Mouse (Mus musculus): Measurements from ENCODE around the gene Ppp1r27. TPM values are rescaled to one million over a fixed set of nuclear protein-coding genes. Genes with fewer than 3 reads are reported as not detected.
"Not testable (repeated sequence)": the region's sequence is repeated elsewhere in the genome, so short reads cannot be mapped to it uniquely, and the experiment has no call there.

The Ppp1r27 gene
- polyA plus RNA-seq, 1 experiment from 2014 or later: 0.57 TPM

- H3K4me3 ChIP-seq (ENCODE audit: low read length): no peak overlapping the region
- no peaks in the 10 kb centered on the region for H3K4me1 ChIP-seq (ENCODE audit: insufficient read depth, low read length)
- no peak overlapping the region; the same call in 1 of the 2 replicates for H3K9ac ChIP-seq (replicated peaks; ENCODE audit: low read length)
- H3K9me3 ChIP-seq (ENCODE audit: low read length): no peaks in the 10 kb centered on the region
- H3K4me2 ChIP-seq (replicated peaks; ENCODE audit: low read depth, low read length): no peak overlapping the region
- H3K27me3 ChIP-seq (ENCODE audit: insufficient read depth, low read length): no peaks in the 10 kb centered on the region
- no peaks in the 10 kb centered on the region for H3K36me3 ChIP-seq (ENCODE audit: insufficient read depth, low read length)
- WGBS: 87% methylated on average over 5 of the region's 5 CpGs
- no peak for ATAC-seq (ENCODE audit: low FRiP score, low TSS enrichment)
- no peak overlapping the region for H3K27ac ChIP-seq (ENCODE audit: low read length)
Observed at GRCm38 (mm10) chr11:120520967-120521540, 29.9 kb downstream of the Ppp1r27 start.

DNA sequence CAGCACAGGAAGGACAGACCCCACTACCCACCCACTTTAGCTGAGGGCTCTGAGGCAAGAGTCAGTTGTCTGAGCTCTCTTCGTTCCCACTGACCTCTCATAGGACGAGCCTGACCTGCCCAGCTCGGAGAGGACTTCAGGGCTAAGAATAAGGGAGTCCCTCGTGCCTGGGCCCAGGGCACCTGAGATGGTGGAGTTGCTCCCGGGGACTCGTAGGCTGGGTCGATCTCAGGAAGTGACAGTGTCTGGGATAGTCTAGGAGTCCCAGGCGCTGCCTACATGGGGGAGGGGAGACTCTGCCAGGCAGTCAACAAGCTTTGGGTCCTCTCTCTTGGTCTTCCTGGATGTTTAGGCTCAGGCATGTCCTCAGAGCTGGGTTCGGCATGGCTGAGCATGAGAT is 30.4 kb downstream of the Ppp1r27 start:
- Histone ChIP-seq H3K4me3 (ENCODE audit: low read length) (no peak overlapping the region), H3K9ac (replicated peaks; ENCODE audit: low read length) (no peak overlapping the region), H3K27me3 (ENCODE audit: insufficient read depth, low read length) (no peaks in the 10 kb centered on the region), H3K27ac (ENCODE audit: low read length) (no peak overlapping the region), H3K36me3 (ENCODE audit: insufficient read depth, low read length) (no peaks in the 10 kb centered on the region), H3K4me2 (replicated peaks; ENCODE audit: low read depth, low read length) (no peak overlapping the region), H3K9me3 (ENCODE audit: low read length) (no peaks in the 10 kb centered on the region), H3K4me1 (ENCODE audit: insufficient read depth, low read length) (peaks cover 2% of the 10 kb centered on the region; the same call in 1 of the 2 replicates)
- no peak for ATAC-seq (ENCODE audit: low FRiP score, low TSS enrichment)
- 70% methylated on average over 9 of the region's 9 CpGs for WGBS

GRCm38 (mm10) chr11:120519738-120520137 is 31.2 kb downstream of the Ppp1r27 start:
- no peak overlapping the region for H3K4me3 ChIP-seq (ENCODE audit: low read length)
- peak; percentile 40; the same call in 1 of the 2 replicates for ATAC-seq (ENCODE audit: low FRiP score, low TSS enrichment)
- no peak overlapping the region for H3K4me2 ChIP-seq (replicated peaks; ENCODE audit: low read depth, low read length)
- no peaks in the 10 kb centered on the region for H3K36me3 ChIP-seq (ENCODE audit: insufficient read depth, low read length)
- whole genome bisulfite sequencing: 46% methylated on average over 9 of the region's 9 CpGs
- H3K9ac ChIP-seq (replicated peaks; ENCODE audit: low read length): peak overlapping the region; percentile 52
- peaks cover 2% of the 10 kb centered on the region; the same call in 1 of the 2 replicates for H3K4me1 ChIP-seq (ENCODE audit: insufficient read depth, low read length)
- no peak overlapping the region for H3K27ac ChIP-seq (ENCODE audit: low read length)
- no peaks in the 10 kb centered on the region for H3K9me3 ChIP-seq (ENCODE audit: low read length)
- no peaks in the 10 kb centered on the region for H3K27me3 ChIP-seq (ENCODE audit: insufficient read depth, low read length)

DNA sequence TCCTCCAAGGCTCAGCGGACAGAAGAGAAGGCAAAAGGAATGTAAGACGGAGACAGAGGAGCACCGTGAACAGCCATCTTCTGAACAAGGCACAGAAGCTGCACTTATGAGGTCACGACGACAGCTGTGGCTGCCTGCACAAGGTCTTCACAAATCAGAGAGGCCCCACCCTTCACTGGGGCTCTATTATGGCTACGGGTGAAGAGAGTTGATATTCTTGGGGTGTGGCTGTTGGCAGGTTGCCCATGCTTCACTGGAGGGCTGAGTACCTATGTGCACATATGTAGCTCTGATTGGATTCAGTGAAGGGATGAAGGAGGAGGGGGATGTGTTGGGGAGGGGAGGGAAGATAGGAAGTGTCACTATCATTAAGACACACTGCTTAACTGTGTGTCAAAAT is 32.4 kb downstream of the Ppp1r27 start:
- no peak overlapping the region for H3K9ac ChIP-seq (replicated peaks; ENCODE audit: low read length)
- no peak overlapping the region for H3K4me2 ChIP-seq (replicated peaks; ENCODE audit: low read depth, low read length)
- no peak overlapping the region for H3K27ac ChIP-seq (ENCODE audit: low read length)
- H3K9me3 ChIP-seq (ENCODE audit: low read length): no peaks in the 10 kb centered on the region
- peaks cover 2% of the 10 kb centered on the region; the same call in 1 of the 2 replicates for H3K4me1 ChIP-seq (ENCODE audit: insufficient read depth, low read length)
- 0 out of 2 replicates have a peak, but pooled peaks have one; percentile 24 for ATAC-seq (ENCODE audit: low FRiP score, low TSS enrichment)
- no peaks in the 10 kb centered on the region for H3K36me3 ChIP-seq (ENCODE audit: insufficient read depth, low read length)
- H3K27me3 ChIP-seq (ENCODE audit: insufficient read depth, low read length): no peaks in the 10 kb centered on the region
- 64% methylated on average over 6 of the region's 6 CpGs for WGBS
- no peak overlapping the region for H3K4me3 ChIP-seq (ENCODE audit: low read length)

GRCm38 (mm10) chr11:120518027-120518426 is 32.9 kb downstream of the Ppp1r27 start:
- Histone ChIP-seq H3K4me1 (ENCODE audit: insufficient read depth, low read length) (peaks cover 5% of the 10 kb centered on the region; the same call in 1 of the 2 replicates), H3K27me3 (ENCODE audit: insufficient read depth, low read length) (no peaks in the 10 kb centered on the region), H3K36me3 (ENCODE audit: insufficient read depth, low read length) (no peaks in the 10 kb centered on the region), H3K4me3 (ENCODE audit: low read length) (no peak overlapping the region), H3K4me2 (replicated peaks; ENCODE audit: low read depth, low read length) (no peak overlapping the region), H3K9ac (replicated peaks; ENCODE audit: low read length) (no peak overlapping the region), H3K9me3 (ENCODE audit: low read length) (no peaks in the 10 kb centered on the region), H3K27ac (ENCODE audit: low read length) (no peak overlapping the region)
- WGBS: 53% methylated on average over 6 of the region's 6 CpGs
- no peak; the same call in 1 of the 2 replicates for ATAC-seq (ENCODE audit: low FRiP score, low TSS enrichment)

GRCm38 (mm10) chr11:120517147-120517546 is 33.8 kb downstream of the Ppp1r27 start:
- Histone ChIP-seq H3K9me3 (ENCODE audit: low read length) (no peaks in the 10 kb centered on the region), H3K4me1 (ENCODE audit: insufficient read depth, low read length) (peaks cover 10% of the 10 kb centered on the region; the same call in 1 of the 2 replicates), H3K27me3 (ENCODE audit: insufficient read depth, low read length) (no peaks in the 10 kb centered on the region), H3K4me2 (replicated peaks; ENCODE audit: low read depth, low read length) (no peak overlapping the region), H3K27ac (ENCODE audit: low read length) (no peak overlapping the region), H3K4me3 (ENCODE audit: low read length) (no peak overlapping the region), H3K9ac (replicated peaks; ENCODE audit: low read length) (no peak overlapping the region), H3K36me3 (ENCODE audit: insufficient read depth, low read length) (no peaks in the 10 kb centered on the region)
- 84% methylated on average over 4 of the region's 4 CpGs for WGBS
- ATAC-seq (ENCODE audit: low FRiP score, low TSS enrichment): no peak

DNA sequence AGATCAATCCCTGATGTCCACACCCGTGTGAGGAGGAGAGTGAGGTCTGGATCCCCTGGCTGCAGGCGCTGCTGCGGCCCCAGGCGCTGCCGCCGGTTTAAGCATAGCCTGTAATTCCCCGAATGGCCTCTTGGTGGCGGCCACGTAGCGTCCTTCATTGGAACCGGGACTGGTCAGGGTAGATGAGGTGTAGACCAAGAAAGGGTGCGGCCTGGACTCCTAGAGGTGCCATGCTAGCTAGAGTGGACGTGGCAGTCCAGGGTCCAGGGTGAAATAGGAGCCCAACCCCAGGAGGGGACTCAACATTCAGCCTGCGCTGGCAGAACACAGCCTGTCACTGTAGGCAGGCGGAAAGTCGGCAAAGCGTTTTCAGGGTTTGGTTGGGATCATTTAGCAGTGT is 35.3 kb downstream of the Ppp1r27 start:
- Histone ChIP-seq H3K4me1 (ENCODE audit: insufficient read depth, low read length) (peaks cover 12% of the 10 kb centered on the region; the same call in 1 of the 2 replicates), H3K9ac (replicated peaks; ENCODE audit: low read length) (peak overlapping the region; percentile 38; the same call in 1 of the 2 replicates), H3K9me3 (ENCODE audit: low read length) (no peaks in the 10 kb centered on the region), H3K27me3 (ENCODE audit: insufficient read depth, low read length) (no peaks in the 10 kb centered on the region), H3K4me2 (replicated peaks; ENCODE audit: low read depth, low read length) (no peak overlapping the region), H3K4me3 (ENCODE audit: low read length) (no peak overlapping the region), H3K27ac (ENCODE audit: low read length) (no peak overlapping the region), H3K36me3 (ENCODE audit: insufficient read depth, low read length) (no peaks in the 10 kb centered on the region)
- 17% methylated on average over 17 of the region's 17 CpGs for WGBS
- ATAC-seq (ENCODE audit: low FRiP score, low TSS enrichment): peak; percentile 78

DNA sequence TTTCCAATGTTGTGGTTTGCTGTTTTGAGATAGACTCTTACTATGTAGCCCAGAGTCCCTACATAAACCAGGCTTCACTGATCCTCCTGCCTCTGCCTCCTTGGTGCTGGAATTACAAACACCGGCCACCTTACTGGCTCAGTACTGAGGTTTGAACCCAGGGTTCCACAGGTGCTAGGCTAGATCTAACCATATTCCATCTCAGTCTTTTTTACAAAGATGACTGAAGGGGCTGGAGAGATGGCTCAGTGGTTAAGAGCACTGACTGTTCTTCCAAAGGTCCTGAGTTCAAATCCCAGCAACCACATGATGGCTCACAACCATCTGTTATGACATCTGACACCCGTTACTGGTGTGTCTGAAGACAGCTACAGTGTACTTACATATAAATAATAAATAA is 36.7 kb downstream of the Ppp1r27 start:
- WGBS: 83% methylated on average over 2 of the region's 2 CpGs

DNA sequence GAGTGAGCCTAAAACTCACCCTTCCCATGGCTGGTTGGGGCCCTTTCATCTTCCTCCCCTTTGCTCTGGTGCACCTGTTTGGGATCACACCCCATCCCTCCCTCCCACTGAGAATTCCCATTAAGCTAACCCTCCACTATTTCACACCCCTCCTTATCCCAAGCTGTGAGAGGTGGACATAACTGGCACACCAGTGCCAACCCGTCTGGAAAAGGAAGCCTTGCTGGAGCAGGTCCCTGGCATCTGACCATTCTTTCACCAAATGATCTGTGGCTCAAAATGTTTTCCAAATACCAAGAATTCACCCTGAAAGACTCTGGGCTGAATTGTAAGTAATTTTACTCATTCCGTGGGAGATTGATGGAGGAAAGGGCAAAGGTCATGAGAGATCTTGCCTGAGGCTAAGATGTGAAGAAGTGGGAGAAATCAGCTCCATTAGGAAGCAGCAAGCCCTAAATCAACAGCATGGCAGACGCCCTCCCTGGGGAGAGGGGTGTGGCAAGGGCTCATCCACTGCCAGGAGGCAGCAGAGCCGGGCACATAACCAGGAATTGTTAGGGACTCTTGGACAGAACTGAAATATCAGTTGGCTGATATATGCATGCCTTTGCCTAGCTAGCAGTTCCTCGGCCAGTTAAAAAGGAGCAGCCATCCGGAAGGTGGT is 38.0 kb downstream of the Ppp1r27 start:
- ATAC-seq (ENCODE audit: low FRiP score, low TSS enrichment): no peak
- no peaks in the 10 kb centered on the region for H3K27me3 ChIP-seq (ENCODE audit: insufficient read depth, low read length)

More for the DNA sequence above, 36.7 kb downstream of the Ppp1r27 start:
- not testable (repeated sequence) for H3K27ac ChIP-seq (ENCODE audit: low read length); H3K27me3 ChIP-seq (ENCODE audit: insufficient read depth, low read length); H3K9me3 ChIP-seq (ENCODE audit: low read length); H3K4me3 ChIP-seq (ENCODE audit: low read length); ATAC-seq (ENCODE audit: low FRiP score, low TSS enrichment); H3K36me3 ChIP-seq (ENCODE audit: insufficient read depth, low read length); H3K9ac ChIP-seq (replicated peaks; ENCODE audit: low read length); H3K4me2 ChIP-seq (replicated peaks; ENCODE audit: low read depth, low read length)
- H3K4me1 ChIP-seq (ENCODE audit: insufficient read depth, low read length): peaks cover 18% of the 10 kb centered on the region; the same call in 1 of the 2 replicates

More for the DNA sequence above, 38.0 kb downstream of the Ppp1r27 start:
- Histone ChIP-seq H3K4me3 (ENCODE audit: low read length) (no peak overlapping the region), H3K9me3 (ENCODE audit: low read length) (no peaks in the 10 kb centered on the region), H3K36me3 (ENCODE audit: insufficient read depth, low read length) (no peaks in the 10 kb centered on the region), H3K4me2 (replicated peaks; ENCODE audit: low read depth, low read length) (no peak overlapping the region), H3K4me1 (ENCODE audit: insufficient read depth, low read length) (peaks cover 18% of the 10 kb centered on the region; the same call in 1 of the 2 replicates), H3K27ac (ENCODE audit: low read length) (no peak overlapping the region), H3K9ac (replicated peaks; ENCODE audit: low read length) (no peak overlapping the region)
- WGBS: 24% methylated on average over 6 of the region's 6 CpGs
